Mouse (Mus musculus): ENCODE measurements around the gene Abca4. TPM values are rescaled to one million over a fixed set of nuclear protein-coding genes. Genes with fewer than 3 reads are reported as not detected.

The Abca4 gene
- polyA plus RNA-seq, 1 experiment from 2014 or later = 1.2 TPM

- Histone ChIP-seq H3K27me3 (no peaks in the 10 kb centered on the region), H3K4me3 (no peak overlapping the region), H3K4me1 (replicated peaks) (0 out of 2 replicates have a peak, but pooled peaks cover 6% of the 10 kb centered on the region), H3K27ac (replicated peaks) (no peak overlapping the region), H3K4me2 (no peak overlapping the region), H3K9me3 (no peaks in the 10 kb centered on the region), H3K9ac (no peak overlapping the region), H3K36me3 (no peaks in the 10 kb centered on the region)
- ATAC-seq (ENCODE audit: low read depth) = no peak
- WGBS = 50% methylated on average over 4 of the region's 4 CpGs
Measured at GRCm38 (mm10) chr3:122152431-122152830, 108.2 kb downstream of the Abca4 start.

- no peak overlapping the region for H3K4me2 ChIP-seq
- WGBS = 87% methylated on average over 2 of the region's 2 CpGs
- no peaks in the 10 kb centered on the region for H3K27me3 ChIP-seq
- ATAC-seq (ENCODE audit: low read depth) = no peak
- 0 out of 2 replicates have a peak, but pooled peaks cover 6% of the 10 kb centered on the region for H3K4me1 ChIP-seq (replicated peaks)
- H3K27ac ChIP-seq (replicated peaks) = no peak overlapping the region
- no peaks in the 10 kb centered on the region for H3K9me3 ChIP-seq
- no peak overlapping the region for H3K9ac ChIP-seq
- H3K36me3 ChIP-seq = no peaks in the 10 kb centered on the region
- no peak overlapping the region for H3K4me3 ChIP-seq
Measured at GRCm38 (mm10) chr3:122154080-122154479, 109.8 kb downstream of the Abca4 start.

GRCm38 (mm10) chr3:122159447-122159846, 115.2 kb downstream of the Abca4 start:
- Histone ChIP-seq H3K4me2 (no peak overlapping the region), H3K4me1 (replicated peaks) (no peaks in the 10 kb centered on the region), H3K27me3 (no peaks in the 10 kb centered on the region), H3K9me3 (no peaks in the 10 kb centered on the region), H3K27ac (replicated peaks) (no peak overlapping the region), H3K4me3 (no peak overlapping the region), H3K9ac (no peak overlapping the region), H3K36me3 (no peaks in the 10 kb centered on the region)
- 88% methylated on average over 1 of the region's 1 CpGs for WGBS
- ATAC-seq (ENCODE audit: low read depth) = no peak

- no peaks in the 10 kb centered on the region for H3K36me3 ChIP-seq
- no peaks in the 10 kb centered on the region for H3K4me1 ChIP-seq (replicated peaks)
- no peak for ATAC-seq (ENCODE audit: low read depth)
Measured at GRCm38 (mm10) chr3:122169616-122170178, 125.5 kb downstream of the Abca4 start.

GRCm38 (mm10) chr3:122170621-122171309, 126.5 kb downstream of the Abca4 start:
- no peak for ATAC-seq (ENCODE audit: low read depth)
- Histone ChIP-seq H3K27ac (replicated peaks) (no peak overlapping the region), H3K4me3 (no peak overlapping the region), H3K36me3 (no peaks in the 10 kb centered on the region), H3K9me3 (no peaks in the 10 kb centered on the region), H3K4me1 (replicated peaks) (no peaks in the 10 kb centered on the region), H3K4me2 (no peak overlapping the region), H3K9ac (no peak overlapping the region), H3K27me3 (no peaks in the 10 kb centered on the region)
- WGBS = 86% methylated on average over 10 of the region's 10 CpGs

More at GRCm38 (mm10) chr3:122169616-122170178, 125.5 kb downstream of the Abca4 start:
- H3K4me3 ChIP-seq = no peak overlapping the region
- H3K4me2 ChIP-seq = no peak overlapping the region
- H3K9me3 ChIP-seq = no peaks in the 10 kb centered on the region
- H3K27ac ChIP-seq (replicated peaks) = no peak overlapping the region
- H3K9ac ChIP-seq = no peak overlapping the region
- no peaks in the 10 kb centered on the region for H3K27me3 ChIP-seq
- WGBS = 46% methylated on average over 10 of the region's 10 CpGs

GRCm38 (mm10) chr3:122173526-122174150, 129.4 kb downstream of the Abca4 start:
- 56% methylated on average over 15 of the region's 15 CpGs for WGBS
- Histone ChIP-seq H3K4me2 (no peak overlapping the region), H3K27ac (replicated peaks) (no peak overlapping the region), H3K4me1 (replicated peaks) (no peaks in the 10 kb centered on the region), H3K4me3 (no peak overlapping the region), H3K9ac (no peak overlapping the region), H3K27me3 (no peaks in the 10 kb centered on the region), H3K36me3 (no peaks in the 10 kb centered on the region), H3K9me3 (no peaks in the 10 kb centered on the region)
- ATAC-seq (ENCODE audit: low read depth) = no peak

- Histone ChIP-seq H3K27me3 (no peaks in the 10 kb centered on the region), H3K36me3 (no peaks in the 10 kb centered on the region), H3K9me3 (no peaks in the 10 kb centered on the region), H3K27ac (replicated peaks) (no peak overlapping the region), H3K9ac (no peak overlapping the region), H3K4me3 (no peak overlapping the region), H3K4me1 (replicated peaks) (no peaks in the 10 kb centered on the region), H3K4me2 (no peak overlapping the region)
- 87% methylated on average over 6 of the region's 6 CpGs for WGBS
- ATAC-seq (ENCODE audit: low read depth) = no peak
Measured at GRCm38 (mm10) chr3:122176018-122176417, 131.8 kb downstream of the Abca4 start.

GRCm38 (mm10) chr3:122176706-122177390, 132.6 kb downstream of the Abca4 start:
- no peak for ATAC-seq (ENCODE audit: low read depth)
- 90% methylated on average over 8 of the region's 8 CpGs for WGBS

GRCm38 (mm10) chr3:122184109-122184508, 139.9 kb downstream of the Abca4 start:
- Histone ChIP-seq H3K4me2 (no peak overlapping the region), H3K27ac (replicated peaks) (no peak overlapping the region), H3K4me3 (no peak overlapping the region), H3K4me1 (replicated peaks) (no peaks in the 10 kb centered on the region), H3K9me3 (no peaks in the 10 kb centered on the region), H3K9ac (no peak overlapping the region), H3K36me3 (no peaks in the 10 kb centered on the region), H3K27me3 (no peaks in the 10 kb centered on the region)
- ATAC-seq (ENCODE audit: low read depth) = no peak
- 57% methylated on average over 11 of the region's 11 CpGs for WGBS

More at GRCm38 (mm10) chr3:122176706-122177390, 132.6 kb downstream of the Abca4 start:
- H3K9me3 ChIP-seq = no peaks in the 10 kb centered on the region
- no peak overlapping the region for H3K4me3 ChIP-seq
- H3K4me1 ChIP-seq (replicated peaks) = no peaks in the 10 kb centered on the region
- no peak overlapping the region for H3K27ac ChIP-seq (replicated peaks)
- H3K36me3 ChIP-seq = no peaks in the 10 kb centered on the region
- H3K9ac ChIP-seq = no peak overlapping the region
- no peaks in the 10 kb centered on the region for H3K27me3 ChIP-seq
- H3K4me2 ChIP-seq = no peak overlapping the region

- H3K4me1 ChIP-seq (replicated peaks) = no peaks in the 10 kb centered on the region
- 81% methylated on average over 1 of the region's 1 CpGs for WGBS
- no peaks in the 10 kb centered on the region for H3K36me3 ChIP-seq
- no peaks in the 10 kb centered on the region for H3K9me3 ChIP-seq
- no peak overlapping the region for H3K9ac ChIP-seq
- no peaks in the 10 kb centered on the region for H3K27me3 ChIP-seq
- H3K27ac ChIP-seq (replicated peaks) = no peak overlapping the region
- H3K4me3 ChIP-seq = no peak overlapping the region
- H3K4me2 ChIP-seq = no peak overlapping the region
- ATAC-seq (ENCODE audit: low read depth) = no peak
Measured at GRCm38 (mm10) chr3:122186975-122187374, 142.7 kb downstream of the Abca4 start.

GRCm38 (mm10) chr3:122196621-122197298, 152.5 kb downstream of the Abca4 start:
- no peak overlapping the region for H3K9ac ChIP-seq
- ATAC-seq (ENCODE audit: low read depth) = no peak
- H3K4me1 ChIP-seq (replicated peaks) = no peaks in the 10 kb centered on the region
- no peak overlapping the region for H3K27ac ChIP-seq (replicated peaks)
- no peak overlapping the region for H3K4me3 ChIP-seq
- no peaks in the 10 kb centered on the region for H3K27me3 ChIP-seq
- H3K9me3 ChIP-seq = no peaks in the 10 kb centered on the region
- WGBS = 69% methylated on average over 4 of the region's 4 CpGs
- H3K4me2 ChIP-seq = no peak overlapping the region
- no peaks in the 10 kb centered on the region for H3K36me3 ChIP-seq

GRCm38 (mm10) chr3:122198532-122198931, 154.3 kb downstream of the Abca4 start:
- H3K27ac ChIP-seq (replicated peaks) = no peak overlapping the region
- no peaks in the 10 kb centered on the region for H3K27me3 ChIP-seq
- no peaks in the 10 kb centered on the region for H3K4me1 ChIP-seq (replicated peaks)
- H3K36me3 ChIP-seq = no peaks in the 10 kb centered on the region
- H3K4me3 ChIP-seq = no peak overlapping the region
- H3K9me3 ChIP-seq = no peaks in the 10 kb centered on the region
- WGBS = 93% methylated on average over 2 of the region's 2 CpGs
- no peak overlapping the region for H3K9ac ChIP-seq
- H3K4me2 ChIP-seq = no peak overlapping the region
- ATAC-seq (ENCODE audit: low read depth) = no peak
